Mouse (Mus musculus) stomach, embryonic 16.5 days (tissue): ENCODE measurements around the gene Zfp385c. TPM values are rescaled to one million over a fixed set of nuclear protein-coding genes. Genes with fewer than 3 reads are reported as not detected.
"Not testable (repeated sequence)": the region's sequence is repeated elsewhere in the genome, so short reads cannot be mapped to it uniquely, and the experiment has no call there.

ENCODE experiments used
- ATAC-seq: fragments of 200-750 bp; cut with Nextera tagmentation; 2 replicates; pipeline ENCODE4 v1.8.0; 2017; ENCODE audit warnings: moderate number of reproducible peaks, moderate TSS enrichment; ENCODE audit not compliant: insufficient read depth, low FRiP score
- H3K27ac ChIP-seq: fragments of 300-500 bp; sonication (generic); 2 replicates; pipeline ENCODE4 v1.5.1; 2014; ENCODE audit warnings: low read length
- H3K27me3 ChIP-seq: fragments of 300-500 bp; sonication (generic); 2 replicates; pipeline ENCODE4 v1.6.1; 2014; ENCODE audit warnings: low read length, control low read depth, mixed read lengths; ENCODE audit not compliant: control insufficient read depth, insufficient read depth
- H3K36me3 ChIP-seq: fragments of 300-500 bp; sonication (generic); 2 replicates; pipeline ENCODE4 v1.6.1; 2014; ENCODE audit warnings: low read length; ENCODE audit not compliant: control insufficient read depth, insufficient read depth
- H3K4me1 ChIP-seq: fragments of 300-500 bp; sonication (generic); 2 replicates; pipeline ENCODE4 v1.6.1; 2014; ENCODE audit warnings: low read length, control low read depth, mixed read lengths; ENCODE audit not compliant: control insufficient read depth, insufficient read depth
- H3K4me2 ChIP-seq: fragments of 300-500 bp; sonication (generic); 2 replicates; pipeline ENCODE4 v1.6.1; 2014; ENCODE audit warnings: low read depth, low read length, mixed read lengths
- H3K4me3 ChIP-seq: fragments of 300-500 bp; sonication (generic); replicated peaks from 2 replicates; pipeline ENCODE4 v1.5.1; 2014; ENCODE audit warnings: mild to moderate bottlenecking, low read length
- H3K9ac ChIP-seq: fragments of 300-500 bp; sonication (generic); 2 replicates; pipeline ENCODE4 v1.6.1; 2014; ENCODE audit warnings: low read length
- H3K9me3 ChIP-seq: fragments of 300-500 bp; sonication (generic); replicated peaks from 2 replicates; pipeline ENCODE4 v1.6.1; 2016; ENCODE audit warnings: low read length, control low read depth; ENCODE audit not compliant: control insufficient read depth
- WGBS: fragments of 180-500 bp; shearing (Covaris S2); extraction: QIAGEN DNeasy Blood & Tissue Kit; methylation state at CpG from one replicate; pipeline ENCODE4 v1.1.7; 2014; 5-methylcytosine and 5-hydroxymethylcytosine counted together
- polyA plus RNA-seq: library from polyadenylated mRNA; unstranded; fragments of >200 nt; fragmentation: Nextera tagmentation; extraction: Ambion mirVana; gene quantifications from 2 replicates; pipeline ENCODE4 v1.2.1, GENCODE M21; 2015

Gene Zfp385c
- polyA plus RNA-seq, 1 experiment from 2014 or later = 0.27 TPM

GRCm38 (mm10) chr11:100595533-100595932 is 96.7 kb downstream of the Zfp385c start:
- no peak for ATAC-seq
- Histone ChIP-seq H3K4me3 (no peak overlapping the region), H3K4me1 (no peaks in the 10 kb centered on the region), H3K4me2 (no peak overlapping the region), H3K27me3 (no peaks in the 10 kb centered on the region), H3K27ac (no peak overlapping the region), H3K9ac (no peak overlapping the region), H3K9me3 (no peaks in the 10 kb centered on the region), H3K36me3 (peaks cover 37% of the 10 kb centered on the region)
- 81% methylated on average over 4 of the region's 4 CpGs for WGBS

- Histone ChIP-seq H3K36me3 (peaks cover 42% of the 10 kb centered on the region), H3K4me2 (no peak overlapping the region), H3K27ac (no peak overlapping the region), H3K4me1 (no peaks in the 10 kb centered on the region), H3K4me3 (no peak overlapping the region), H3K9ac (no peak overlapping the region), H3K9me3 (no peaks in the 10 kb centered on the region), H3K27me3 (no peaks in the 10 kb centered on the region)
- no peak for ATAC-seq
- WGBS = 79% methylated on average over 7 of the region's 7 CpGs
Observed at GRCm38 (mm10) chr11:100594608-100595007, 97.6 kb downstream of the Zfp385c start.

- 89% methylated on average over 11 of the region's 11 CpGs for WGBS
- H3K36me3 ChIP-seq = peaks cover 45% of the 10 kb centered on the region
Observed at GRCm38 (mm10) chr11:100592346-100593046, 99.8 kb downstream of the Zfp385c start.

GRCm38 (mm10) chr11:100588462-100588861 is 103.8 kb downstream of the Zfp385c start:
- WGBS = 81% methylated on average over 2 of the region's 2 CpGs
- H3K36me3 ChIP-seq = peaks cover 51% of the 10 kb centered on the region
- no peak overlapping the region for H3K4me3 ChIP-seq

More at GRCm38 (mm10) chr11:100592346-100593046, 99.8 kb downstream of the Zfp385c start:
- no peak for ATAC-seq
- Histone ChIP-seq H3K4me2 (no peak overlapping the region), H3K4me1 (no peaks in the 10 kb centered on the region), H3K27me3 (no peaks in the 10 kb centered on the region), H3K27ac (no peak overlapping the region), H3K9me3 (no peaks in the 10 kb centered on the region), H3K9ac (no peak overlapping the region), H3K4me3 (no peak overlapping the region)

DNA sequence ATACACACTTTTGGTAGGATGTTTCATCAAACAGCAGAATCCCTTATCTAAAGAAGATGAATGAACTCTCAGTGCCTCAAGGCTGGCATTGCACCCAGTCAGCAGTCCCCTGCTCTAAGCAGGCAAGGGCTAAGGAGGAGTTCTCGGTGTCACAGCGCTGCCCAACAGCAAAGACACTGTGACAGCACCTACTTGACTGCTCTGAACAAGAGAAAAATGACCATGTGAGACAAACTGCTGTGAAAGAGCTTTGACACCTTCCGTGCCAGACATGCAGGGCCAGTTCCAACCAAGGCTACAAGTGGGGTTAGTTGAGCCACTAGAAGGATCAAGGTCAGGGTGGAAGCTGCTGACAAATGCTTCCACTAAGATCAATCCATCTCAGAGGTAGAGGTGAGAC is 107.1 kb downstream of the Zfp385c start:
- 92% methylated on average over 3 of the region's 3 CpGs for WGBS
- Histone ChIP-seq H3K4me2 (no peak overlapping the region), H3K9ac (no peak overlapping the region), H3K9me3 (no peaks in the 10 kb centered on the region), H3K4me1 (0 out of 2 replicates have a peak, but pooled peaks cover 4% of the 10 kb centered on the region), H3K27me3 (no peaks in the 10 kb centered on the region), H3K27ac (no peak overlapping the region), H3K4me3 (no peak overlapping the region), H3K36me3 (peaks cover 46% of the 10 kb centered on the region)
- no peak for ATAC-seq

More at GRCm38 (mm10) chr11:100588462-100588861, 103.8 kb downstream of the Zfp385c start:
- peak overlapping the region; percentile 34; the same call in 1 of the 2 replicates for H3K27ac ChIP-seq
- no peaks in the 10 kb centered on the region for H3K4me1 ChIP-seq
- no peak overlapping the region for H3K4me2 ChIP-seq
- no peak overlapping the region for H3K9ac ChIP-seq
- H3K9me3 ChIP-seq = no peaks in the 10 kb centered on the region
- ATAC-seq = no peak
- no peaks in the 10 kb centered on the region for H3K27me3 ChIP-seq

DNA sequence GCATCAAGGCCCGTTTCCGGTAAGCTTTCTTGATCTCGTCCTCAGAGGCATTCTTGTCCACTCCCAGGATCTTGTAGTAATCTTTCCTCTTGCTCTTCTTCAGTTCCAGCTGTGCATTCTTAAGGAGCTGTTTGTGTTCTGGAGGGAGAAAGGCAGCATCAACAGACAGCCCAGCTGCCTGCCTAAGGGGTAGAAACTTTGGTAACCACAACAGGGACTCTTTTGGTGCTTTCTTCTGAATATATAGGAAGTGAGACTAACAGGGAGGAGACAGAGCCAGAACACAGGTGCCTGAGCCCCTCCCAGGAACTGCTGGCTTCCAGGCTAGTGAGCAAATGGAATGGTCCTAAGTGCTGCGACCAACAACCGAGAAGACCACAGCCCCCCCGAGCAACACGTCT is 107.7 kb downstream of the Zfp385c start:
- peaks cover 42% of the 10 kb centered on the region for H3K36me3 ChIP-seq
- no peak overlapping the region for H3K27ac ChIP-seq
- 0 out of 2 replicates have a peak, but pooled peaks cover 4% of the 10 kb centered on the region for H3K4me1 ChIP-seq
- H3K9ac ChIP-seq = no peak overlapping the region
- H3K27me3 ChIP-seq = no peaks in the 10 kb centered on the region
- H3K4me2 ChIP-seq = no peak overlapping the region
- no peaks in the 10 kb centered on the region for H3K9me3 ChIP-seq
- 90% methylated on average over 7 of the region's 7 CpGs for WGBS
- H3K4me3 ChIP-seq = no peak overlapping the region
- ATAC-seq = no peak

GRCm38 (mm10) chr11:100582836-100583235 is 109.4 kb downstream of the Zfp385c start:
- WGBS = 89% methylated on average over 2 of the region's 2 CpGs
- Histone ChIP-seq H3K4me2 (no peak overlapping the region), H3K9ac (no peak overlapping the region), H3K27me3 (no peaks in the 10 kb centered on the region), H3K9me3 (no peaks in the 10 kb centered on the region), H3K4me3 (no peak overlapping the region), H3K4me1 (0 out of 2 replicates have a peak, but pooled peaks cover 4% of the 10 kb centered on the region), H3K27ac (no peak overlapping the region), H3K36me3 (peaks cover 46% of the 10 kb centered on the region)
- no peak for ATAC-seq

DNA sequence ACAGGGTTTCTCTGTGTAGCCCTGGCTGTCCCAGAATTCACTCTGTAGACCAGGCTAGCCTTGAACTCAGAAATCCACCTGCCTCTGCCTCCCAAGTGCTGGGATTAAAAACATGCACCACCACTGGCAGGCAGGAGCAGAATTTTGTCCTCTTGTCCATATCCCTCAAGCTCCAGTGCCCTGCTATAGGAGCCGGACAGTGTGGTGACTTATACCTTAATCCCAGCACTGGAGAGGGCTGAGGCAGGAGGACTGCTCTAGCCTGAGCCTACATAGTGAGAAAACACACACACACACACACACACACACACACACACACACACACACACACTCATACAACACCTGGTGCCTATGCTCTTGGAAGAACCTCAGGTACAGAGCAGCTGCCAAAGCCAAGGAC is 109.8 kb downstream of the Zfp385c start:
- WGBS = 96% methylated on average over 1 of the region's 1 CpGs

GRCm38 (mm10) chr11:100581756-100582155 is 110.5 kb downstream of the Zfp385c start:
- Histone ChIP-seq H3K36me3 (peaks cover 39% of the 10 kb centered on the region), H3K4me1 (0 out of 2 replicates have a peak, but pooled peaks cover 4% of the 10 kb centered on the region), H3K27ac (no peak overlapping the region; the same call in 1 of the 2 replicates), H3K4me3 (no peak overlapping the region), H3K27me3 (no peaks in the 10 kb centered on the region), H3K9me3 (no peaks in the 10 kb centered on the region), H3K4me2 (no peak overlapping the region), H3K9ac (no peak overlapping the region)
- 57% methylated on average over 4 of the region's 4 CpGs for WGBS
- peak; percentile 77 for ATAC-seq

More for the DNA sequence above, 109.8 kb downstream of the Zfp385c start:
- H3K4me3 ChIP-seq, ATAC-seq, H3K27ac ChIP-seq, H3K4me1 ChIP-seq, H3K4me2 ChIP-seq, H3K9me3 ChIP-seq, H3K9ac ChIP-seq, H3K27me3 ChIP-seq: not testable (repeated sequence)
- peaks cover 42% of the 10 kb centered on the region for H3K36me3 ChIP-seq
